Mouse (Mus musculus): ENCODE measurements at regions not wholly inside any gene's neighbourhood (a gene's known extent, or its start where the extent isn't known, plus 50 kb on each side); places are given as distances from the start of the nearest gene placed in this dataset.

- TF ChIP-seq GATA1 (IDR thresholded peaks at IDR 0.05; ENCODE audit: low read length) (no peak), TAL1 (IDR thresholded peaks at IDR 0.05; ENCODE audit: low read length) (no peak)
Measured at GRCm38 (mm10) chr8:89304116-89304515, 260.2 kb upstream of the Sall1 start.

Measured in erythroblast, embryonic 14.5 days (primary cell).